Mouse (Mus musculus) lung, adult 10 weeks (tissue): Measurements from ENCODE around the gene Gm36864. TPM values are rescaled to one million over a fixed set of nuclear protein-coding genes. Genes with fewer than 3 reads are reported as not detected.

Experiments
- polyA plus RNA-seq: library from polyadenylated mRNA; stranded (reverse); fragments of 350-450 nt; fragmentation: Illumina TruSeq; extraction: RNeasy Lipid Tissue Mini Kit (QIAGEN cat#74804); gene quantifications from one replicate; pipeline ENCODE4 v1.2.3, GENCODE M21; 2014; ENCODE audit warnings: low read depth, low replicate concordance; ENCODE audit not compliant: insufficient read depth

Gene Gm36864
- not detected for polyA plus RNA-seq

GRCm38 (mm10) chr7:44235909-44236308 lies at the start of gene Gm36864:
Gene Gm36864 (plus strand): TSS chr7:44236177.

DNA sequence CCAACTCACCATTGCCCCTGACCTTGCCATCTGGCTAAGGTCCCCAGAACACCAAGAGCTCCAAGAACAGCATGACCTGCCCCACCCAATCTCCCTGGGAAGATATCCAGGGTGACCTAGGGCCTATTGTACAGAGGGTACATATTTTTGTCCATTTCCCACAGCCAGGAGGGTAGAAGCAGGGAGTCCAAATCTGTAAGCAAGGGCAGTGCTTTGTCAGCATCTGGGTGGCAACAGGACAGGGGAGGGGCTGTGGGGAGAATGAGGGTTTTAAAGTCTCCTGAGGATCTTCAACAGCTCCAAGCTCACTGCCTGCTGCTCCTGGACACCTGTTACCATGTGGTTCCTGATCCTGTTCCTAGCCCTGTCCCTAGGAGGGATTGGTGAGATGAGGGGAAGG lies 48.0 kb upstream of the Gm36864 start, which contains the start of gene Klk1b24:
TSS of gene Klk1b24 (plus strand) at position 301 of the 400 bp plus-strand sequence.

GRCm38 (mm10) chr7:44197891-44198290 lies 38.1 kb upstream of the Gm36864 start, which contains the start of gene Klk1b3:
Gene Klk1b3 (plus strand): TSS chr7:44198191.

GRCm38 (mm10) chr7:44207135-44207534 lies 28.8 kb upstream of the Gm36864 start, which contains the start of gene Klk1b4:
Gene Klk1b4 (plus strand): TSS chr7:44207435.

DNA sequence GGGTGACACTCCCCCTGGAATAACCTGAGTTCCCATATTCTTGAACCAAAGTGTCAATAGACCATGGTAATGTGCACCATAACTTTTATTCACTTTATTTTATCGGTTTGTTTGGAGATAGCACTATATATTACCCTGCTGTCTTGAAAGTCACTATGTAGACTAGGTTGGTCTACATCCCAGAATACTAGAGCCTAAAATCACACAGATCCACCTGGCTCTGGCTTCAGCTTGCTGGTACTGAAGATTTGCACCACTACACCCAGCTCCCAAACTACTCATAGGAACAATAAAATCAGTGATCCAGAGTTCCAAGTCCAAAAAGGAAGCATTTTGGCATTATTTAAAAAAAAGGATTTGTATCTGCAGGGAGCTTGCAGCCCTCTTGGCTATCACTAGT lies 20.3 kb upstream of the Gm36864 start, which contains the start of gene Klk1b5:
TSS of gene Klk1b5 (plus strand) at position 301 of the 400 bp plus-strand sequence.

GRCm38 (mm10) chr7:44225076-44225475 lies 10.9 kb upstream of the Gm36864 start, which contains the start of gene Klk1:
Gene Klk1 (plus strand): TSS chr7:44225360.

DNA sequence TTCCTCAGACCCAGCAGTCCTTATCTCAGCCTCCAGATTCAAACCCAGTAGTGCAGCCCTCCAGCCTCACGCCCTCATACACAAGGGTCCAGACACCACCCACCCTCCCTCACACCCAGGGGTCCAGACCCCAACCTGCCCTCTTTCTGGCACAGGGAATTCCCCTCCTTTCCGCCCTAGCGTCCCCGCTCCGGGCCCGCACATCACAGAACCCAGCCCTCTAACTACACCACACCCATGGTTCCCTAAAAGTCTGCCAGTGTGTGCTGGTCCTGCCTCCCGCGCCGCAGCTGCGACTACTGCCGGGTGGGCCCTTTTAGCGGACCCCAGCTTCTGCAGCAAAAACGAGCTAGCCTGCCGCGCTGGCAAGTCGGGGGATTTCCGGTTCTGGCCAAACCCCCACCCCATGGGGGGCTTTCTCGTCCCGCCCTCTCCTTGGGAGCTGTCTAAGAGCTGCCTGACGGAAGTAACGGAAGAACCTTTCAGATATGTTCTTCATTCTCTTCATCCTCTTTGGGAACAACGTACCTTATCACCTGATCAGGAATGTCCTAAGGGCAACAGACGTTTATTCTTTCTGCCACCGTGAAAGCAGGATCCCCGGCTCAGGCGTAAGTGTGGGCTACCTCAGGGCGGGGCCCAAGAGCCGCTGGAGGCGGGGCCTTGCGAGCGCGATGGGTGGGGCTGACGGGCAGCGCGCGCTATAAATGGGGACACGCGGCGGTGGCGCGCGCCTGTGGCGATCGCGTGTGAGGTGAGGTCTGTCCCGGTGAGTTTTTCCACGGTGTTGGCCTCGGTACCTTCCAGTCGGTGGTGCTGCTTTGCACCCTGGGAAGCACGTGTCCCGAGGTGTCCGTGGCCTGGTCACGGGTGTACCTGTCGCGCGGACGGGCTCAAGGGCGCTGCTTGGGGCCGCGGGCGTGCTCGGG lies 10.3 kb downstream of the Gm36864 start, which contains the start of the genes 1700028J19Rik and 2410002F23Rik:
TSS of gene 1700028J19Rik (minus strand) at position 641 of the 929 bp plus-strand sequence.
TSS of gene 2410002F23Rik (plus strand) at position 668 of the 929 bp plus-strand sequence.

DNA sequence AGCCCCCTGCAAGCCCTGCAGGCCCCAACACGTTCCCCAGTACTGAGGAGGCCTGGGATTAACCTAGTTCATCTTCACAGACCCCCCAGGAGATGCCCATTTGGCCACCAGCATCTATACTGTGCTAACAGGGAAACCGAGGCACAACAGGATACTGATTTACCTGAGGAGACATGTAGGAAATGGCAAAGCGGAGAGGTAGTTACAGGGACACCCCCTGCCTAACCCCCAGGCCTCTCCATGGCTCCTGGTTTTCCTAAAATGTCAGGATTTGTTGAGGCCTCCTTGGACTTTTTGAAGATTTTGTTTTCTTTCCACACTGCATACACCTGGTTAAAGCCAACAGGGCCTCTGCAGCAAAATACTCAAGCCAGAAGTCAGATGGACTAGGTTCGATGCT lies 21.3 kb downstream of the Gm36864 start, which contains the start of gene Acp4:
TSS of gene Acp4 (minus strand) at position 101 of the 400 bp plus-strand sequence.

GRCm38 (mm10) chr7:44261147-44261546 lies 25.2 kb downstream of the Gm36864 start, which contains the start of gene Gm15517:
Gene Gm15517 (plus strand): TSS chr7:44261447.

Other genes starting within 250 kb of the Gm36864 start
- gene Klk1b11, start 240.3 kb upstream of the Gm36864 start, polyA plus RNA-seq: not detected
- gene Klk1b26, start 224.0 kb upstream of the Gm36864 start, polyA plus RNA-seq: not detected
- not detected for gene Klk1b27, start 183.9 kb upstream of the Gm36864 start, polyA plus RNA-seq
- not detected for gene Klk1b21, start 133.8 kb upstream of the Gm36864 start, polyA plus RNA-seq
- gene Klk1b22, start 123.5 kb upstream of the Gm36864 start, polyA plus RNA-seq: not detected
- not detected for gene Klk1b16, start 99.4 kb upstream of the Gm36864 start, polyA plus RNA-seq
- not detected for gene Klk1b24, start 47.9 kb upstream of the Gm36864 start, polyA plus RNA-seq
- not detected for gene Klk1b3, start 38.0 kb upstream of the Gm36864 start, polyA plus RNA-seq
- gene Klk1b4, start 28.7 kb upstream of the Gm36864 start, polyA plus RNA-seq: not detected
- not detected for gene Klk1b5, start 20.2 kb upstream of the Gm36864 start, polyA plus RNA-seq
- 1.4 TPM for gene Klk1, start 10.8 kb upstream of the Gm36864 start, polyA plus RNA-seq
- gene 1700028J19Rik, start 10.5 kb downstream of the Gm36864 start, polyA plus RNA-seq: 0.31 TPM
- 13.5 TPM for gene 2410002F23Rik, start 10.5 kb downstream of the Gm36864 start, polyA plus RNA-seq
- not detected for gene Acp4, start 21.2 kb downstream of the Gm36864 start, polyA plus RNA-seq
- not detected for gene Gm15517, start 25.3 kb downstream of the Gm36864 start, polyA plus RNA-seq
- gene Clec11a, start 70.7 kb downstream of the Gm36864 start, polyA plus RNA-seq: 3.6 TPM
- 0.14 TPM for gene Shank1, start 74.1 kb downstream of the Gm36864 start, polyA plus RNA-seq
- gene Syt3, start 147.9 kb downstream of the Gm36864 start, polyA plus RNA-seq: 1.0 TPM
- gene 1700008O03Rik, start 149.6 kb downstream of the Gm36864 start, polyA plus RNA-seq: 0.41 TPM
- 0.48 TPM for gene Lrrc4b, start 192.8 kb downstream of the Gm36864 start, polyA plus RNA-seq
- gene Aspdh, start 229.2 kb downstream of the Gm36864 start, polyA plus RNA-seq: not detected
- gene Josd2, start 231.8 kb downstream of the Gm36864 start, polyA plus RNA-seq: 66.0 TPM